Mouse (Mus musculus) macrophage (primary cell): ENCODE measurements around the gene Macf1. TPM values are rescaled to one million over a fixed set of nuclear protein-coding genes. Genes with fewer than 3 reads are reported as not detected.
"Not testable (repeated sequence)": the region's sequence is repeated elsewhere in the genome, so short reads cannot be mapped to it uniquely, and the experiment has no call there.

Experiments used
- H3K27ac ChIP-seq: fragments of 350-480 bp; formaldehyde crosslinking; 2 replicates; pipeline ENCODE4 v1.9.0; 2021
- H3K36me3 ChIP-seq: fragments of 350-480 bp; formaldehyde crosslinking; 2 replicates; pipeline ENCODE4 v1.9.0; 2021; ENCODE audit errors: inconsistent target
- H3K4me3 ChIP-seq: fragments of 350-480 bp; formaldehyde crosslinking; 2 replicates; pipeline ENCODE4 v1.9.0; 2021; ENCODE audit errors: inconsistent target
- H3K79me2 ChIP-seq: fragments of 350-480 bp; formaldehyde crosslinking; 2 replicates; pipeline ENCODE4 v1.9.0; 2021; ENCODE audit errors: inconsistent target
- WGBS: methylation state at CpG from one replicate; pipeline ENCODE4 v1.1.7; 2026; ENCODE audit warnings: inconsistent platforms; ENCODE audit not compliant: missing documents; 5-methylcytosine and 5-hydroxymethylcytosine counted together
- polyA plus RNA-seq: library from polyadenylated mRNA; stranded (reverse); fragments of 250-400 nt; gene quantifications from 3 replicates; pipeline ENCODE4 v1.2.4, GENCODE M21; 2018; ENCODE audit warnings: inconsistent platforms

Gene Macf1
- polyA plus RNA-seq, 1 experiment from 2014 or later = 144 TPM

- Histone ChIP-seq H3K4me3 (no peak overlapping the region), H3K36me3 (peaks cover 89% of the 10 kb centered on the region), H3K27ac (no peak overlapping the region), H3K79me2 (no peaks in the 10 kb centered on the region)
- 100% methylated on average over 2 of the region's 3 CpGs for WGBS
Measured at GRCm38 (mm10) chr4:123376031-123376430, 308.1 kb downstream of the Macf1 start.

GRCm38 (mm10) chr4:123374316-123375008, 309.7 kb downstream of the Macf1 start:
- Histone ChIP-seq H3K4me3 (no peak overlapping the region), H3K79me2 (no peaks in the 10 kb centered on the region), H3K36me3 (peaks cover 90% of the 10 kb centered on the region), H3K27ac (no peak overlapping the region)
- WGBS = 96% methylated on average over 12 of the region's 12 CpGs

- Histone ChIP-seq H3K4me3 (no peak overlapping the region), H3K36me3 (peaks cover 92% of the 10 kb centered on the region), H3K79me2 (no peaks in the 10 kb centered on the region), H3K27ac (no peak overlapping the region)
- WGBS = 97% methylated on average over 4 of the region's 4 CpGs
Measured at GRCm38 (mm10) chr4:123363555-123363954, 320.6 kb downstream of the Macf1 start.

DNA sequence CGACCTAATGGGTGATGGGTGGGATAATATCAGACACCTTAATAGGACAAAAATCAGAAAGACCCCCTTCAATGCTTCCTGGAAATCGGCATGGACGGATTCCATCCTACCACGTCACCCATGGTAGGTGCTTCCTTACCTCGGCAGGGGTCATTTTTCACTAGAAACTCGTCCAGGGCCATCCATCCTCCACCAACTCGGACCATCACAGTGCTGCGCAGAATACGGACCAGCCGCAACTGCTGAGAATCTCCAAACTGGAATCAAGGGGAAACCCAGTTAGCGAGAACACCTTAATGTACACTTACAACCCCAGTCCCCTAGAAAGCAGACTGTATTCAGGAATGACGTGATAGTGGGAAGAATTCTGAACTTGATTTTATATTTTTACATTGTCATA, 323.4 kb downstream of the Macf1 start:
- WGBS = 94% methylated on average over 11 of the region's 12 CpGs
- H3K4me3 ChIP-seq = no peak overlapping the region
- H3K36me3 ChIP-seq = peaks cover 90% of the 10 kb centered on the region
- no peak overlapping the region for H3K27ac ChIP-seq
- no peaks in the 10 kb centered on the region for H3K79me2 ChIP-seq

- Histone ChIP-seq H3K36me3 (peaks cover 84% of the 10 kb centered on the region), H3K79me2 (no peaks in the 10 kb centered on the region), H3K4me3 (no peak overlapping the region), H3K27ac (no peak overlapping the region)
- 97% methylated on average over 7 of the region's 7 CpGs for WGBS
Measured at GRCm38 (mm10) chr4:123358613-123359012, 325.5 kb downstream of the Macf1 start.

- WGBS = 92% methylated on average over 8 of the region's 8 CpGs
- no peaks in the 10 kb centered on the region for H3K79me2 ChIP-seq
- H3K27ac ChIP-seq = no peak overlapping the region
- peaks cover 68% of the 10 kb centered on the region for H3K36me3 ChIP-seq
- no peak overlapping the region for H3K4me3 ChIP-seq
Measured at GRCm38 (mm10) chr4:123355941-123356340, 328.2 kb downstream of the Macf1 start.

- no peak overlapping the region for H3K27ac ChIP-seq
- no peak overlapping the region for H3K4me3 ChIP-seq
- 52% methylated on average over 10 of the region's 10 CpGs for WGBS
- peaks cover 67% of the 10 kb centered on the region for H3K36me3 ChIP-seq
- no peaks in the 10 kb centered on the region for H3K79me2 ChIP-seq
Measured at GRCm38 (mm10) chr4:123353271-123353877, 330.8 kb downstream of the Macf1 start.

DNA sequence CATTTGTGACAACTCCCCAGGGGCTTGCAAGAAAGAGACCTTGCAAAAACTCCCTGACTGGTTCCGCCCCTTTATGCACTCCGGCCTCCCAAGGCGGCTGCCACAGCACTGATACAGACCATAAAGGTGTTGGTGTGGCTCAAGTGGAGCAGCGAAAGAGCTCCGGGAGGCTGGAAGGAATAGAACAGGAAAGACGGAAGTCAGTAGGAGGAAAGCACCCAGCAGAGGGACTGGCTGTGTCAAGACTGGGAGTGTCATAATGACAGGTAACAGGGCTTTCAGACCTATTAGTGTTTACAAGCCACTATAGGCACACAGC, 340.7 kb downstream of the Macf1 start:
- no peaks in the 10 kb centered on the region for H3K79me2 ChIP-seq
- WGBS = 12% methylated on average over 6 of the region's 6 CpGs

DNA sequence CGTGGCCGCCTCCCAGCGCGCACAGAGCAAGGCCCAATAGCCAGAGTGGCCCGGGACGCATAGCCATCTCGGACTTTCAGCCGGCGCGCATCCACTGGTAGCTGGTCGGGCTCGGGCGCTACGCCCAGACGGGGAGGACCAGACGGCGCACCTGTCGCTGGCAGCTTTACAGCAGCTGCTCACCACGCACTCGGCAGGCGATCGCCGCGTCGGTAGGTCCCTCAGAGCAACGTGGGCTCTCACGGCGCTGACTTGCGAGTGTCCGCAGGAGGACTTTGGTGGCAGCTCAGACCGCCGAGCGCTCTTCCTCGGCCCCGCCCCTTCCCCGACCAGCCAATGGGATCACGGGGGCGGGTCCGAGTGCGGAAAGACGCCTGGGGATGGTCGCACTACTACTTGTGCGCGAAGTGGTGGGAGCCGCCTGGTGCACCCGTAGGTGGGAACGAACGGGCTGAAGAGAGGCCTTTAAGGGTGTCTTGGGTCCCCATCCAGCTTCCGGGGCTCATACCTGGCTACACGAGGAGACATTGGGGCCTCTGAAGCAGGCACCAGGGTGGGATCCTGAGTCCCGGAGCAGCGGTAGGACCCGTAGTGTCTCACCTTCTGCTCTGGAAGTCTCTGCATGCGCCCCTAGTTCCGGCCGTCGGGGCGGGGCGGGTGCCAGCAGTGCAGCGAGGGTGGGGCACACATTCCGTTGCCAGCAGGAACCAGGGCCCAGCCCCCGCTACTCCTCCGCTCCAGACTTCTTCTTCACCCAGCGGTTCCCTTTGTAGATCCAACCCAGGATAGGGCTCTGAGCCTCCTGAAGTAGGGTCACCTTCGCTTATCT, 341.3 kb downstream of the Macf1 start, which contains the start of gene Bmp8a:
Gene Bmp8a, minus strand, starts transcription at position 611 of the 829 bp plus-strand sequence.
- Histone ChIP-seq H3K4me3 (peak within 1 kb of the TSS; percentile 48), H3K79me2 (no peaks in the 10 kb centered on the region)

More for the DNA sequence above, 340.7 kb downstream of the Macf1 start:
- Histone ChIP-seq H3K4me3 (peak overlapping the region; percentile 48), H3K36me3 (no peaks in the 10 kb centered on the region), H3K27ac (no peak overlapping the region)

GRCm38 (mm10) chr4:123342091-123342641, 342.0 kb downstream of the Macf1 start:
- Histone ChIP-seq H3K4me3 (no peak overlapping the region), H3K27ac (no peak overlapping the region), H3K36me3 (no peaks in the 10 kb centered on the region), H3K79me2 (no peaks in the 10 kb centered on the region)
- 7% methylated on average over 43 of the region's 43 CpGs for WGBS

More for the DNA sequence above, 341.3 kb downstream of the Macf1 start, which contains the start of gene Bmp8a:
- WGBS = 2% methylated on average over 45 of the region's 65 CpGs
- H3K36me3 ChIP-seq = no peaks in the 10 kb centered on the region
- no peak within 1 kb of the TSS for H3K27ac ChIP-seq

GRCm38 (mm10) chr4:123340232-123340631, 343.9 kb downstream of the Macf1 start:
- H3K79me2 ChIP-seq = no peaks in the 10 kb centered on the region
- H3K36me3 ChIP-seq = no peaks in the 10 kb centered on the region
- WGBS = 56% methylated on average over 5 of the region's 5 CpGs
- H3K4me3 ChIP-seq = no peak overlapping the region
- no peak overlapping the region for H3K27ac ChIP-seq

DNA sequence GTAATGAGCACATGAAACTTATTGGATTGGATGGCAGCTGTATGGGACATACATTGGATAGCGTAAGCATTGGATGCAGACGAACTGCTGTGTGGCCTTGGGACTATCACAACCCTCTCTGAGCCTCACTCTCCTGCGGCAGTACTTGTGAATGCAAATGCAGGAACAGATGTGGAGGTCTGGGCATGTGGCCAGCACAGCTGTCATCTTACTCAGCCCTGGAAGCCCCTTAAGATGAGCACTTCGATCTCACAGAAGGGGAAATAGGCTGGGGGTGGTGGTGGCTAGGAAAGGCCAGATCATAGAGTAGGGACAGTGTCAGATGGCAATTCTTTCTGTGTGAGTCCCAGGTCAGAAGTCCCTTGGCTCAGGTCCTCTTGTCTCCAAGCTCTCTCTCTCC, 346.5 kb downstream of the Macf1 start:
- 73% methylated on average over 4 of the region's 4 CpGs for WGBS
- Histone ChIP-seq H3K4me3 (no peak overlapping the region), H3K79me2 (no peaks in the 10 kb centered on the region), H3K36me3 (no peaks in the 10 kb centered on the region), H3K27ac (no peak overlapping the region)

- Histone ChIP-seq H3K36me3 (no peaks in the 10 kb centered on the region), H3K27ac (no peak overlapping the region), H3K4me3 (no peak overlapping the region), H3K79me2 (no peaks in the 10 kb centered on the region)
- WGBS = 86% methylated on average over 12 of the region's 14 CpGs
Measured at GRCm38 (mm10) chr4:123335796-123336585, 348.2 kb downstream of the Macf1 start.

- not testable (repeated sequence) for H3K79me2 ChIP-seq, H3K27ac ChIP-seq, H3K36me3 ChIP-seq, H3K4me3 ChIP-seq
- 95% methylated on average over 9 of the region's 10 CpGs for WGBS
Measured at GRCm38 (mm10) chr4:123335244-123335643, 348.9 kb downstream of the Macf1 start.
